Mouse (Mus musculus): ENCODE results near the gene Zcchc8. TPM values are rescaled to one million over a fixed set of nuclear protein-coding genes. Genes with fewer than 3 reads are reported as not detected.

Zcchc8 gene
- total RNA-seq, 1 experiment from 2014 or later, result 52.9 TPM

- DNase-seq, result peak; percentile 55
These were observed 37.3 kb downstream of the Zcchc8 start for GRCm38 (mm10) chr5:123683377-123684220.

- DNase-seq, result peak; percentile 33
These were observed 37.9 kb downstream of the Zcchc8 start for GRCm38 (mm10) chr5:123683043-123683376.

- no peak for DNase-seq
These were observed 38.5 kb downstream of the Zcchc8 start for GRCm38 (mm10) chr5:123682372-123682771.

DNA sequence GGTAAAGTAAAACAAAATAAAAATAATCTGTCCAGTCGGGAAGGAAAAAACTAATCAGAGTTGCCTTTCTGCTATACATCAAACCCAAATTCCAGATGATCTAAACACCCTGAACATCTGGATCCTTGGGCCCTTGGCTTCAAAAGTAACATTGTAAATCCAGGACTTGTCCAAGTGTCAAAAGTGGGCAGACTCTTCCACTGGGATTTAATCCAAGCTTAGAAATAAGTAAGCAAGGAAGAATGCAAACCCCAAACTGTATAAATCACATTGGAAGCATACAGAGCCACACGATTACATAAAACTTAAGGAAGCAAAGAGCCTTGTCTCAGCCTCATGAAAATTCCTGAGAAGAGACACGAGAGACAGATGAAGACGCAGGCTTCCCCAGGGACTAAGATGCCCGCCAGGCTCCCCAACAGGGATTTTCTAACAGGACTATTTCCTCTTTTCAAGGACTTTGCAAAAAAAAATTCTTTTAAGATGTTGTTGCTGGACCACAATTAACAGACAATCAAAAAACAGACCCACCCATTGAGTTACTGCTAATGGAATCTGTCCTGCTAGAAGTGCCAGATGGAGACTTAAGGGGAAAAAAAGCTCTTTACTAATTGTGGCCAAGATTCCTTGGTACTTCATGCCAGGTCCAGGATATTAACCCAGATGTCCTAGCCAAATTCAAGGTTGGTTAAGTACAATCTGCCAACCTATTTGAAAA is 41.2 kb downstream of the Zcchc8 start:
- no peak for DNase-seq

DNA sequence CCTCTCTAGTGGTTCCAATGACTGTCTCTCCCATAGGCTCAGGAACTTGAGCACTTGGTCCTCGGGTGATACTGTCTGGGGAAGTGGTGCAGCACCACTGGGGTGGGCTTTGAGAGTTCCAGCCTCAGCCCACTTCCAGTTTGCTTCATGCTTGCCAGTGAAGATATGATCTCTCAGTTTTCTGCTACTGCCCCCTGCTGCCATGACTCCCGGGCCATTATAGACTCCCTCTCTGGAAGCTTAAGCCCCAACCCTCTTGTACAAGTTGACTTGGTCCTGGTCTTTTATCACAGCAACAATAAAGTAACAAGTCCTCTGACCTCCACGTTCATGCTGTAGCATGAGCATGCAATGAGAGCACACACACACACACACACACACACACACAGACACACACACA is 41.8 kb downstream of the Zcchc8 start:
- DNase-seq, result no peak

- no peak for DNase-seq
These were observed 45.2 kb downstream of the Zcchc8 start for GRCm38 (mm10) chr5:123675717-123676116.

- DNase-seq, result no peak
These were observed 45.7 kb downstream of the Zcchc8 start for GRCm38 (mm10) chr5:123675221-123675620.

- no peak for DNase-seq
These were observed 49.5 kb downstream of the Zcchc8 start for GRCm38 (mm10) chr5:123671473-123671820.

DNA sequence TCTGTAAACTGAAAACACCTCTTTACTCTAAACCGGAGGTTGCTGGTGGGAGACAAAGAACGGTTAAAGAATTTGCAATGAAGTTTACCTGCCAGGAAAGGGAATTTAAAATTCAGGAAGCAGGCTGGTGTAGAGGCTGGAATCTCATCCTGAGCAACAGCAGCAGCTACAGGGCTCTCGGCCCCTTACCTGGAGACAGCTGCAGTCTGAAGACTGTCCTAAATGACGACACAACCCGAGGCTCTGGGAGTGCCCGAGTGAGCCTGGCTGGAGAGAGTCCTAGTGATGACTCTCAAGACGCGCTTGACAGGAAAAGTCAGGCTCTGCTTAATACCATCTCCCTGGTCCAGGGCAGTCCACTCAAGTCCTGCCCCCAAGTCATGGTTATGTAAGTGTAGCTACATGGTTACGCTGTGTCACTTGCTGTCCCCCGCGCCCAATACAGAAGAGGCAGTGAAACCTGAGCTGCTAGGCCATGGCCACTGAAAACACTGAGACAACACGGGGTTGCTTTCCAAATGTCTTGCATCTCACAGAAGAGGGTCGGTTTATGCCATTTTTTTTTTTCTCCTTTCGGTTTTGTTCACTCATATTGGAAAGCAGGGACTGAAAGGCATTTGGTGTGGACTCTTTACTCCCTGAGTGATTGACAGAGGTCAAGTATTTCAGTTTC is 50.0 kb downstream of the Zcchc8 start:
- DNase-seq, result peak; percentile 31

GRCm38 (mm10) chr5:123669991-123670799 is 50.7 kb downstream of the Zcchc8 start:
- DNase-seq, result peak; percentile 24

- DNase-seq, result no peak
These were observed 53.0 kb downstream of the Zcchc8 start for GRCm38 (mm10) chr5:123667915-123668314.

DNA sequence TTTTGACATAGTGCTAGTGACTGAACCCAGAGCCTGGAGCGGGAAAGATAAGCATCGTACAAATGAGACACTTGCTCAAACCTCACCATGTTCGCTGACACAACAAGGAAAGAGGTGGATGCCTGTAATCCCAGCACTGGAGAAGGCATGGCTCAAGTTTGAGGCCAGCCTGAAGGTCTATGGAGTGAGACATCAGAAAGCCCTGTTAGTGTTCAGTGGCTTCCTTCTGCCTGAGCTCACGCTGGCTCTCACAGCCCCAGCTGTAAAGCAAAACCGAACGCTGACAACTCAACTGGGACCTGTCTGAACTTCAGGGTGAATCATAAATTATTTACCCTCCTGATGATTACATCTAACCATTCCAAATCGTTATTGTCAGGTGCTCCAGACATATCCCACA is 54.9 kb downstream of the Zcchc8 start:
- DNase-seq, result no peak

GRCm38 (mm10) chr5:123664329-123664728 is 56.6 kb downstream of the Zcchc8 start:
- DNase-seq, result no peak

- no peak for DNase-seq
These were observed 58.8 kb downstream of the Zcchc8 start for GRCm38 (mm10) chr5:123662059-123662458.

- DNase-seq, result no peak
These were observed 59.3 kb downstream of the Zcchc8 start for GRCm38 (mm10) chr5:123661602-123662001.

- DNase-seq, result no peak
These were observed 63.2 kb downstream of the Zcchc8 start for GRCm38 (mm10) chr5:123657651-123658050.

GRCm38 (mm10) chr5:123654937-123655336 is 66.0 kb downstream of the Zcchc8 start:
- no peak for DNase-seq

DNA sequence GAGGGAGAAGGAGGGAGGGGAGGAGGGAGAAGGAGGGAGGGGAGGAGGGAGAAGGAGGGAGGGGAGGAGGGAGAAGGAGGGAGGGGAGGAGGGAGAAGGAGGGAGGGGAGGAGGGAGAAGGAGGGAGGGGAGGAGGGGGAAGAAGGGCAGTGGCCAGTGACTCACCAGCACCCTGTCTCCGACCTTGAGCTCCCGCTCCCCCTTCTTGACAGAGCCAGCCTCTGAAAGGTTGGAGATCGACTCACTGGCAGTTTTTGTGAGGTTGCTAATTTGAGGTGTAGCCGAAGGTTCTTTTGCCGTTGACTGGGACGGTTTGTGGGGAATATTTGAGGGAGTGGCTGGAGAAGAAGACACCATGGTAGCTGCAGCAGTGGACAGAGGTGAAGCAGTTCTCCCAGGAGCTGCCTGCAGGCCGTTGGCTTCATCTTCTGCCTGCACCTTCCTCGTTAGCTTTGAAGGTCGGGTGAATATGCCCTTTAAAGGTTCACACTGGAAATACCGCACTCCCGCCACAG is 67.6 kb downstream of the Zcchc8 start:
- peak; percentile 49 for DNase-seq

- DNase-seq, result no peak
These were observed 70.1 kb downstream of the Zcchc8 start for GRCm38 (mm10) chr5:123650825-123651224.
